Mouse (Mus musculus): ENCODE results near the gene Kmt5b.

GRCm38 (mm10) chr19:3767276-3767780 lies at the start of gene Kmt5b:
- TF ChIP-seq CTCF (IDR thresholded peaks at IDR 0.05; ENCODE audit: low read depth), result no peak
- TF ChIP-seq EP300 (IDR thresholded peaks at IDR 0.05; ENCODE audit: low read depth), result no peak

All from liver, postnatal 0 days (tissue).